Mouse (Mus musculus): ENCODE measurements at regions not wholly inside any gene's neighbourhood (a gene's known extent, or its start where the extent isn't known, plus 50 kb on each side); places are given as distances from the start of the nearest gene placed in this dataset.
A peak's percentile ranks its signal among the peaks of the same experiment; 100 is the strongest.
"Not testable (repeated sequence)": the region's sequence is repeated elsewhere in the genome, so short reads cannot be mapped to it uniquely, and the experiment has no call there.

GRCm38 (mm10) chr1:4608824-4609223 lies 198.9 kb upstream of the Gm37988 start:
- H3K4me1 ChIP-seq (ENCODE audit: control insufficient read depth, insufficient read depth, low read length): peaks cover 2% of the 10 kb centered on the region; the same call in 1 of the 2 replicates
- no peak overlapping the region for H3K4me2 ChIP-seq (ENCODE audit: low read depth, low read length)
- H3K27me3 ChIP-seq (ENCODE audit: control insufficient read depth, insufficient read depth, low read length): no peaks in the 10 kb centered on the region
- H3K9ac ChIP-seq (ENCODE audit: low read length): no peak overlapping the region
- WGBS: 71% methylated on average over 2 of the region's 2 CpGs
- no peak for ATAC-seq (ENCODE audit: insufficient read depth, low FRiP score)
- no peak overlapping the region for H3K27ac ChIP-seq (ENCODE audit: low read length)
- H3K9me3 ChIP-seq (replicated peaks; ENCODE audit: control insufficient read depth, low read length): no peaks in the 10 kb centered on the region
- no peak overlapping the region for H3K4me3 ChIP-seq (replicated peaks; ENCODE audit: low read length)
- H3K36me3 ChIP-seq (ENCODE audit: control insufficient read depth, insufficient read depth, low read length): no peaks in the 10 kb centered on the region

GRCm38 (mm10) chr1:4613305-4613704 lies 194.4 kb upstream of the Gm37988 start:
- H3K4me3 ChIP-seq (replicated peaks; ENCODE audit: low read length): no peak overlapping the region
- H3K27ac ChIP-seq (ENCODE audit: low read length): no peak overlapping the region
- no peak overlapping the region for H3K9ac ChIP-seq (ENCODE audit: low read length)
- H3K9me3 ChIP-seq (replicated peaks; ENCODE audit: control insufficient read depth, low read length): no peaks in the 10 kb centered on the region
- H3K27me3 ChIP-seq (ENCODE audit: control insufficient read depth, insufficient read depth, low read length): no peaks in the 10 kb centered on the region
- ATAC-seq (ENCODE audit: insufficient read depth, low FRiP score): no peak
- 40% methylated on average over 4 of the region's 4 CpGs for WGBS
- no peak overlapping the region for H3K4me2 ChIP-seq (ENCODE audit: low read depth, low read length)
- peaks cover 7% of the 10 kb centered on the region; the same call in 1 of the 2 replicates for H3K4me1 ChIP-seq (ENCODE audit: control insufficient read depth, insufficient read depth, low read length)
- no peaks in the 10 kb centered on the region for H3K36me3 ChIP-seq (ENCODE audit: control insufficient read depth, insufficient read depth, low read length)

GRCm38 (mm10) chr1:4615286-4615685 lies 192.4 kb upstream of the Gm37988 start:
- Histone ChIP-seq H3K4me1 (ENCODE audit: control insufficient read depth, insufficient read depth, low read length) (peaks cover 7% of the 10 kb centered on the region; the same call in 1 of the 2 replicates), H3K36me3 (ENCODE audit: control insufficient read depth, insufficient read depth, low read length) (no peaks in the 10 kb centered on the region), H3K27me3 (ENCODE audit: control insufficient read depth, insufficient read depth, low read length) (no peaks in the 10 kb centered on the region), H3K27ac (ENCODE audit: low read length) (no peak overlapping the region), H3K9me3 (replicated peaks; ENCODE audit: control insufficient read depth, low read length) (no peaks in the 10 kb centered on the region), H3K4me3 (replicated peaks; ENCODE audit: low read length) (no peak overlapping the region), H3K9ac (ENCODE audit: low read length) (no peak overlapping the region), H3K4me2 (ENCODE audit: low read depth, low read length) (no peak overlapping the region)
- ATAC-seq (ENCODE audit: insufficient read depth, low FRiP score): no peak
- WGBS: 84% methylated on average over 1 of the region's 1 CpGs

- Histone ChIP-seq H3K4me3 (replicated peaks; ENCODE audit: low read length) (no peak overlapping the region), H3K27me3 (ENCODE audit: control insufficient read depth, insufficient read depth, low read length) (no peaks in the 10 kb centered on the region), H3K27ac (ENCODE audit: low read length) (no peak overlapping the region), H3K9ac (ENCODE audit: low read length) (no peak overlapping the region), H3K9me3 (replicated peaks; ENCODE audit: control insufficient read depth, low read length) (no peaks in the 10 kb centered on the region), H3K4me2 (ENCODE audit: low read depth, low read length) (no peak overlapping the region), H3K36me3 (ENCODE audit: control insufficient read depth, insufficient read depth, low read length) (no peaks in the 10 kb centered on the region), H3K4me1 (ENCODE audit: control insufficient read depth, insufficient read depth, low read length) (peaks cover 10% of the 10 kb centered on the region)
- 46% methylated on average over 10 of the region's 10 CpGs for WGBS
- ATAC-seq (ENCODE audit: insufficient read depth, low FRiP score): no peak
Measured at GRCm38 (mm10) chr1:4617479-4617878, 190.2 kb upstream of the Gm37988 start.

GRCm38 (mm10) chr1:4622408-4622807 lies 185.3 kb upstream of the Gm37988 start:
- H3K36me3 ChIP-seq (ENCODE audit: control insufficient read depth, insufficient read depth, low read length): no peaks in the 10 kb centered on the region
- no peak overlapping the region for H3K27ac ChIP-seq (ENCODE audit: low read length)
- H3K9me3 ChIP-seq (replicated peaks; ENCODE audit: control insufficient read depth, low read length): no peaks in the 10 kb centered on the region
- H3K4me2 ChIP-seq (ENCODE audit: low read depth, low read length): no peak overlapping the region
- peaks cover 3% of the 10 kb centered on the region; the same call in 1 of the 2 replicates for H3K4me1 ChIP-seq (ENCODE audit: control insufficient read depth, insufficient read depth, low read length)
- no peak overlapping the region for H3K9ac ChIP-seq (ENCODE audit: low read length)
- no peak for ATAC-seq (ENCODE audit: insufficient read depth, low FRiP score)
- WGBS: 36% methylated on average over 5 of the region's 5 CpGs
- H3K27me3 ChIP-seq (ENCODE audit: control insufficient read depth, insufficient read depth, low read length): no peaks in the 10 kb centered on the region
- H3K4me3 ChIP-seq (replicated peaks; ENCODE audit: low read length): no peak overlapping the region

- WGBS: 33% methylated on average over 2 of the region's 2 CpGs
- ATAC-seq (ENCODE audit: insufficient read depth, low FRiP score): peak; percentile 62; the same call in 1 of the 2 replicates
- Histone ChIP-seq H3K27ac (ENCODE audit: low read length) (peak overlapping the region; percentile 9; the same call in 1 of the 2 replicates), H3K4me3 (replicated peaks; ENCODE audit: low read length) (no peak overlapping the region), H3K4me1 (ENCODE audit: control insufficient read depth, insufficient read depth, low read length) (peaks cover 3% of the 10 kb centered on the region; the same call in 1 of the 2 replicates), H3K4me2 (ENCODE audit: low read depth, low read length) (no peak overlapping the region), H3K9me3 (replicated peaks; ENCODE audit: control insufficient read depth, low read length) (no peaks in the 10 kb centered on the region), H3K36me3 (ENCODE audit: control insufficient read depth, insufficient read depth, low read length) (no peaks in the 10 kb centered on the region), H3K9ac (ENCODE audit: low read length) (no peak overlapping the region), H3K27me3 (ENCODE audit: control insufficient read depth, insufficient read depth, low read length) (no peaks in the 10 kb centered on the region)
Measured at GRCm38 (mm10) chr1:4623268-4623667, 184.4 kb upstream of the Gm37988 start.

- Histone ChIP-seq H3K27ac (ENCODE audit: low read length) (no peak overlapping the region), H3K27me3 (ENCODE audit: control insufficient read depth, insufficient read depth, low read length) (no peaks in the 10 kb centered on the region), H3K9me3 (replicated peaks; ENCODE audit: control insufficient read depth, low read length) (no peaks in the 10 kb centered on the region), H3K4me1 (ENCODE audit: control insufficient read depth, insufficient read depth, low read length) (no peaks in the 10 kb centered on the region), H3K4me3 (replicated peaks; ENCODE audit: low read length) (no peak overlapping the region), H3K4me2 (ENCODE audit: low read depth, low read length) (no peak overlapping the region), H3K36me3 (ENCODE audit: control insufficient read depth, insufficient read depth, low read length) (no peaks in the 10 kb centered on the region), H3K9ac (ENCODE audit: low read length) (no peak overlapping the region)
- ATAC-seq (ENCODE audit: insufficient read depth, low FRiP score): no peak
- 28% methylated on average over 7 of the region's 7 CpGs for WGBS
Measured at GRCm38 (mm10) chr1:4653937-4654336, 153.8 kb upstream of the Gm37988 start.

- Histone ChIP-seq H3K27me3 (ENCODE audit: control insufficient read depth, insufficient read depth, low read length) (no peaks in the 10 kb centered on the region), H3K4me2 (ENCODE audit: low read depth, low read length) (no peak overlapping the region), H3K27ac (ENCODE audit: low read length) (no peak overlapping the region), H3K9me3 (replicated peaks; ENCODE audit: control insufficient read depth, low read length) (no peaks in the 10 kb centered on the region), H3K4me3 (replicated peaks; ENCODE audit: low read length) (no peak overlapping the region), H3K36me3 (ENCODE audit: control insufficient read depth, insufficient read depth, low read length) (no peaks in the 10 kb centered on the region), H3K9ac (ENCODE audit: low read length) (no peak overlapping the region), H3K4me1 (ENCODE audit: control insufficient read depth, insufficient read depth, low read length) (no peaks in the 10 kb centered on the region)
- ATAC-seq (ENCODE audit: insufficient read depth, low FRiP score): no peak
Measured at GRCm38 (mm10) chr1:4655252-4655651, 152.4 kb upstream of the Gm37988 start.

- no peak for ATAC-seq (ENCODE audit: insufficient read depth, low FRiP score)
- H3K36me3 ChIP-seq (ENCODE audit: control insufficient read depth, insufficient read depth, low read length): no peaks in the 10 kb centered on the region
- 37% methylated on average over 5 of the region's 5 CpGs for WGBS
Measured at GRCm38 (mm10) chr1:4656883-4657282, 150.8 kb upstream of the Gm37988 start.

GRCm38 (mm10) chr1:4660081-4660480 lies 147.6 kb upstream of the Gm37988 start:
- WGBS: 78% methylated on average over 7 of the region's 7 CpGs
- not testable (repeated sequence) for H3K27ac ChIP-seq (ENCODE audit: low read length); H3K27me3 ChIP-seq (ENCODE audit: control insufficient read depth, insufficient read depth, low read length); H3K4me2 ChIP-seq (ENCODE audit: low read depth, low read length); H3K36me3 ChIP-seq (ENCODE audit: control insufficient read depth, insufficient read depth, low read length); H3K9me3 ChIP-seq (replicated peaks; ENCODE audit: control insufficient read depth, low read length); H3K4me3 ChIP-seq (replicated peaks; ENCODE audit: low read length); H3K9ac ChIP-seq (ENCODE audit: low read length); H3K4me1 ChIP-seq (ENCODE audit: control insufficient read depth, insufficient read depth, low read length); ATAC-seq (ENCODE audit: insufficient read depth, low FRiP score)

More at GRCm38 (mm10) chr1:4656883-4657282, 150.8 kb upstream of the Gm37988 start:
- Histone ChIP-seq H3K9me3 (replicated peaks; ENCODE audit: control insufficient read depth, low read length) (no peaks in the 10 kb centered on the region), H3K4me1 (ENCODE audit: control insufficient read depth, insufficient read depth, low read length) (no peaks in the 10 kb centered on the region), H3K9ac (ENCODE audit: low read length) (no peak overlapping the region), H3K4me2 (ENCODE audit: low read depth, low read length) (no peak overlapping the region), H3K4me3 (replicated peaks; ENCODE audit: low read length) (no peak overlapping the region), H3K27me3 (ENCODE audit: control insufficient read depth, insufficient read depth, low read length) (no peaks in the 10 kb centered on the region), H3K27ac (ENCODE audit: low read length) (no peak overlapping the region)

All from stomach, embryonic 16.5 days (tissue).